Mouse (Mus musculus): ENCODE measurements around the gene Odf3l2.

- TF ChIP-seq CTCF (IDR thresholded peaks at IDR 0.05) (no peak), EP300 (IDR thresholded peaks at IDR 0.05) (no peak)
Measured at GRCm38 (mm10) chr10:79687513-79687912, 42.0 kb upstream of the Odf3l2 start.

Measured in lung, postnatal 0 days (tissue).